Mouse (Mus musculus): ENCODE results near the gene Zfp689.

Zfp689 gene

GRCm38 (mm10) chr7:127393944-127394333, 55.0 kb downstream of the Zfp689 start:
- Histone ChIP-seq H3K36me3 (ENCODE audit: control insufficient read depth, insufficient read depth, low read length, poor library complexity, severe bottlenecking) (0 out of 2 replicates have a peak, but pooled peaks cover 2% of the 10 kb centered on the region), H3K27me3 (ENCODE audit: control insufficient read depth, insufficient read depth, low read length, poor library complexity, severe bottlenecking) (no peaks in the 10 kb centered on the region)
- DNase-seq (ENCODE audit: low read depth, low spot score): no peak

GRCm38 (mm10) chr7:127393157-127393943, 55.6 kb downstream of the Zfp689 start, which contains the start of gene E430018J23Rik:
E430018J23Rik (minus strand) TSS chr7:127393629.
- H3K27me3 ChIP-seq (ENCODE audit: control insufficient read depth, insufficient read depth, low read length, poor library complexity, severe bottlenecking): no peaks in the 10 kb centered on the region
- H3K36me3 ChIP-seq (ENCODE audit: control insufficient read depth, insufficient read depth, low read length, poor library complexity, severe bottlenecking): 0 out of 2 replicates have a peak, but pooled peaks cover 2% of the 10 kb centered on the region
- DNase-seq (ENCODE audit: low read depth, low spot score): peak; percentile 98

GRCm38 (mm10) chr7:127392251-127392824, 56.6 kb downstream of the Zfp689 start:
- DNase-seq (ENCODE audit: low read depth, low spot score): peak; percentile 6
- no peaks in the 10 kb centered on the region for H3K27me3 ChIP-seq (ENCODE audit: control insufficient read depth, insufficient read depth, low read length, poor library complexity, severe bottlenecking)
- H3K36me3 ChIP-seq (ENCODE audit: control insufficient read depth, insufficient read depth, low read length, poor library complexity, severe bottlenecking): 0 out of 2 replicates have a peak, but pooled peaks cover 2% of the 10 kb centered on the region
